Mouse (Mus musculus) spleen, adult 12 weeks (tissue): ENCODE data around the gene Cacna2d3.

Experiments
- DNase-seq: peaks from one replicate; pipeline ENCODE4 v3.0.0; 2022; ENCODE audit warnings: low spot score

Cacna2d3 gene

DNA sequence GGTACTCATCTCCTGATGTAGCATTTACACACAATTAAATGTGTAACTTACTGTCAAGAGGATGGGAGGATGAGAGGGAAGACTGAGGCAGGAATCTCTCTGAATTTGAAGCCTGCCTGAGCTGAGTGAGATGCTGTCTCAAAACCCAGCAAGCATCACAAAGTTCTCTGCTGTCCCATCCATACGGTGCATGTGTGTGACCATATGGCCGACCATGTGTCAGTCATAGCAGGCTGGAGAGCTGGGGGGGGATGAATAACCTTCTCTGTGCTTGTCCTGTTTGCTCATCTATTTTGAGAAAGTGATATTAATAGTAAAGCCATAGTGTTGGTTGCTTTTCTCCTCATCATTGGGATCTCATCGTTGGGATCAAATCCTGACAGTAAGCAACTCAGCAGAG, 708.5 kb downstream of the Cacna2d3 start:
- no peak for DNase-seq

DNA sequence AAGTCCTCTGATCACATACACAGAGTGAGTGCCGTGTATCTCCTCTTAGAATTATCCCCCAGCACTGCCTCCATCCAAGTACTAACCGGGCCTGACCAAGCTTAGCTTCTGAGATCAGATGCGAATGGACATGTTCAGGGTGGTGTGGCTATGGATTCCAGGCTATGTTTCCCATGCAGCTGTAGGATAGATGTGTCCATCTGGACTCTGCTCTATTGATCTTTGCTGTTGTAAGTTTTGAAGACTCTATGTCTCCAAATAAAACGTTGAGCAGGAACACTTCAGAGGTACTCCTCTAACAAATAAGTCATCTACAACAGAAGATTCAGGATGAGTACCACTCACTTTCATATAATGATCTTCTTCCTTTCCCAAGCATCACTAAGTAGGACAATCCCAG, 712.0 kb downstream of the Cacna2d3 start:
- DNase-seq: no peak

DNA sequence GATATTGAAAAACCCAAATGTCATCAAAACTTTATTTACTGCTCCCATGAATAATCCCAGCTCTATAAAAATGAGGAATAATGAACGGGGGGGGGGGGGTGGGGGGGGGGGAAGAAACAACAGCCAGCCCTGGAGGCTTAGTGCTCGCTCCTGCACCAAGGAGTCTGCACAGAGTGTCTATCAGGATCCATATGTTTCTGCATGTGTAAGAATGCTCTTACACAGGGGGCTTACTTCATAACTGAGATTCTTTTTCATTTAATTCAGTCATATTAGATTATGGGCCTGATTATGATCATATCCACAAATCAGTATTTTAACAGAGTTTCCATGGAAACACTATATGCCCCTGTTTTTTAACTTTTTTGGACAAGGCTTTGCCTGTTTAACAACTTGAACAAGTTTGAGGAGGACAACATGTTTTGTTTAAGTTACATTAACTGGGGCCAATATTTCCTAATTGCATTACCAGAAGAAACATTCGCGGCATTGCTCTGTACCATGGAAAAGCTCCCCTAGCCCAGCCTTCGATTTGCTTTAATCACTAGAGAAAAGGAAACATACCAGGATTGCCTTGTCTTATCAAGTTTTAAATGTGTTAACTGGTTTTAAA, 716.3 kb downstream of the Cacna2d3 start:
- DNase-seq: no peak

DNA sequence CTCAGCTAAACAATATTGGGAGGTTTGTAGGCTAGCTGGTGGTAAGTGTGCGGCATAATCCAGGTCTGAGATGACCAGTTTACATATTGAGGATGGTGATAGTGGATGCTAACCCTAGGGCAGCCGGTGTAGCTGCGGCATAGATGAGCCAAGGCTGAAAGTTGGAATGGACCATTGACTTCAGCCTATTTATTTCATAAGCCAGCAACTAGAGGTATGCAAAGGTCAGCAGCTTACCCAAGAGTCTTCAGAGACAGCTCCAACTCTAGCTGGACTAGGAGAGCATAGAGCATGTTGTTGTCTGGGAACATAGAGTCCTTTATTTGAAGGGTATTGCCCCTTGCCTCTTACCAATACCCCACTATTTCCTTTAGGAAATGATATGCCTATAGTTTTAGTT, 725.1 kb downstream of the Cacna2d3 start:
- no peak for DNase-seq

DNA sequence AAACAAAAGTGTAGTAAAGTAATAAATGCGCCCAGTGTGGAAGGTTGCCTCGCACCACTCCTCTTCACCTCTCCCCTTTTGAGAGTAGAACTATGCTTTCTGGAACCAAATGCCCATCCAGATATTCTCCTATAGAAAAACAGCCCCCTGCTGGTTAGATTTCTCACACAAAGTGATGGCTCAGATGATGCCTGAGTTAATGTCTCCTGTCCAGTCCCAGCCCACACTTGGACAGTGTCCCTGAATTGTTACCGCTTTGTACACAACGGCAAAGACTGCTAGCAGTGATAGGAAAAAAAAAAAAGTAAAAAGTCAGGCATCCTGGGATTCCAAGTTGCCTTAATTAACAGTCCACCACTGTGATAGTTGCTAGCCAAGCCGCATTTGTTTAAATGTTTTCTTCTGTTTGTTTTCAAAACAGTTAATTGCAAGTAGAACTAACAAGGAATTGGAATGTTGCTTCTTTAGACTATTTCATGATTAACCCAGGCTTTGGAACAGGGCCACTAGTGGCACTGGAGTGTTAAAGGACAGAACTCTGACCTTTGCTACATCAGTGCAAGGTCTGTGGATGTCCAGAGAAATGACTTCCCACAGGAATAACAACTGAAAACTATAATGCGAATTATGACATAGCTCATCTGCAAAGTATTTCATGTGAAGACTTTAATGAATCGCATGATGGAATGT, 733.3 kb downstream of the Cacna2d3 start:
- no peak for DNase-seq

DNA sequence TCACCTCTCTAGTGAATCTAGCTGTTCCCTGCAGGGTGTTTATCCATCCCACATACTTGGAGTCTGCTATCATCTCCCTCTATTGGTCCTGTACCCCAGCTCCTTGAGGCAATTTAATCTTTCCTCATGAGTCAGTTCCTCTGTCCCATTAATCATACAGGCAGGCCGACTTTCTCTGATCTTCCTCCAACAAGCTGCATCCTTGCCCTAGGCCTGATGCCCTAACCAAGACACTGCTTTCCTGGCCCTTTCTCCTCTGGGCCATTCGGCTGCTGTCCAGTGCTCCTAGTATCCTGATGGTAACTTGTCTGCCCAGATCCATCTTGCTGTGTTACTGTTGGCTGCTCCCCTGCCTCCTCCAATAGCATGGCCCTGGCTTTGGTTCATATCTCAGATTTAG, 737.4 kb downstream of the Cacna2d3 start:
- DNase-seq: no peak

DNA sequence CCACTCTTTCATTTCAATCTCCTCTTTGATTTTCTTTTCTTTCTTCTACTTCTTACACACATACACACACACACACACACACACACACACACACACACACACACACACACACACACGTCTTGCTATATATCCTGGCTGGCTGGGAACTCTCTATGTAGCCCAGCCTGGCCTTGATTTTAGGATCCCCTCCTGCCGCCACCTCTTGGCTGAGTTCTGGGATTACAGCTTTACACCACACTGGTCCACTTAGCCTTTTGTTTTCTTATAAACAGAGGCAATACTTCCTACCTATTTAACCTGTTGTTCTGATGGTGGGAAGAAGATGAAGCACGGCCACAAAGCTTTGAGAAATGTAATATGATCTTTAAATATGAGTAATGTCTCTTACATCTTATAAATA, 741.2 kb downstream of the Cacna2d3 start:
- no peak for DNase-seq

DNA sequence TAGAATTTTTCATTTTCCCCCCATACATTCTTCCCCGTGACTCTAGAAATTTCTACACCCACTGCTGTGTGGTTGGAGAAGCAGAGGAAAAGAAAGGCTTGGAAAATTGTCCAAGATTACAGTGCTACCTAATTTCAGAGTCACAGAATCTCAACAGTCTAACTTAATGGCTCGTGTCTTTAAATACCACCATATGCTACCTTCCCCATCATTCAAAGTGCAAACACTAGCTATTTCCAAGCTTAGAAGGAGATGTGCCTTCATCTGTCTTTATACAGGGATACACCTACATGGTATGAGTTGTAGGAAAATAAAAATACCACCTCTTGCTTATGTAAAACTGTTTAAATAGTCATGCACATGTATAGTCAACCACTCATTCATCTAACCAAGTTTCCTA, 742.4 kb downstream of the Cacna2d3 start:
- DNase-seq: no peak

DNA sequence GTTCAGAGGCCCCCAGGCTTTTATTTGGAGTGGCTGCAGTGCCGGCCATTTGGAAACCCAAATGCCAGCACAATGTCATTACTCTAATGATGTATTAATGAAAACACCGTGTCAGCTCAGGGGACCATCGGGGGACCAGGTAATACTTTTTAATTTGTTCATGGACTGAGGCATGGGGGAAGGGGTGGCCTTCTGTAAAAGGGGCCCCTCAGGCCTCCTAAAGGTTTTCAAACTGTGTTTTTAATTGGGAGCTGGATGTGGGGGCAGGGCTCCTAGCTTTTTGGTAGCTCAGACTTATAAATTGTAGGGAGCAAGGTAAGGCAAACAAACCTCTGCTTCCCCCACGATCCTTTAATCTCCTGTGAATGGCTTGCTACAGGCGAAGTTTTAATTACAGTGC, 749.0 kb downstream of the Cacna2d3 start:
- no peak for DNase-seq

DNA sequence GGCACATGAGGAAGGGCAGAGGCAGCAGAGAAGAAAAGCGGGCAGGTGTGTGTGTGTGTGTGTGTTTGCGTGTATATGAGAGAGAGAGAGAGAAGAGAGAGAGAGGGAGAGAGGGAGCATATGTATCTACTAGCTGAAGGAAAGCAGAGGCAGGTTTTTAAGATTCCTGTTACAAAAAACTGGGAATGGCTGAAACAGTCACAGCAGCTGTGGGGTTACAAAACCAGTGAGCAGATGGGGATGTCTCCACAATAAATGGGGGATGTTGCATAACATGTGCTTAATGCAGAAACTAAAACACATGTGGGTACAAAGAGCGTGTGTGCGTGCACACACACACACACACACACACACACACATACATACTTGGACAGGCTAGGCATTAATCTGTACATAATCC, 752.4 kb downstream of the Cacna2d3 start:
- no peak for DNase-seq

DNA sequence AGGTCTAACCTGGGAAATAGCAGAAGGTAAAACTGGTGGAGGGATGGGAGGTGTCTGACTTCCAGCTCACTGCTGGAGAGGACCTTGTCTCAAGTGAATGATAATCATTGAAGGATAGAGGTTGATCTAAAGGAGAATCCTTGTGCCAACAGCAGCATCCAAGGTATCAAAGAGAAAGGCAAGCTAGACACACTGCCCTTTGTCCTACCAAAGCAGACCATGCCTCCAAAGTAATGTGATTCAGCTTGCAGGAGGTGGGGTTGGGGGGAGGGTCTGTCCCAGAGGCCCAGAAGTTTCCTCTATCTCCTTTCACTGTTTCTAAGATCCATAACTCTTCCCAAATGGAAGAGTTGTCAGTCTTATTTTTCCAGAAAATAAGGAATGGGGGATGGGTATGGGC, 754.8 kb downstream of the Cacna2d3 start:
- DNase-seq: no peak

DNA sequence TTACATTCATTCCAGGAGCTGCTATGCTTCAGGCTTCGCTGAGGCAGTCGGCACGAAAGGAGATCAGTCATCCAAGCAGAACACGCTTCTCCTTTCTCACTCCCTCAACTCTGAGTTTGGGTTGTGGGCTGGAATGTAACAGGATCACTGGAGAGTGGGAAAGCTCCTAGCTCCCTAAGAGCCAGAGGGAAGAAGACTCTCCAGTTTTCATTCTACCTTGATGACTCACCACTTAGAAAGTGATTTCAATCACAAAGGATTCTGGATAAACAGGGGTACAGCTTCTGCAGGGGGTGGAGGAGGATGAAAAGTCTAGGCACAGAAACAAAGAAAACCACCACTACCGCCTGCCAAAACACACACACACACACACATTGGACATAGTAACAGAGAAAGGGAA, 760.3 kb downstream of the Cacna2d3 start:
- no peak for DNase-seq

DNA sequence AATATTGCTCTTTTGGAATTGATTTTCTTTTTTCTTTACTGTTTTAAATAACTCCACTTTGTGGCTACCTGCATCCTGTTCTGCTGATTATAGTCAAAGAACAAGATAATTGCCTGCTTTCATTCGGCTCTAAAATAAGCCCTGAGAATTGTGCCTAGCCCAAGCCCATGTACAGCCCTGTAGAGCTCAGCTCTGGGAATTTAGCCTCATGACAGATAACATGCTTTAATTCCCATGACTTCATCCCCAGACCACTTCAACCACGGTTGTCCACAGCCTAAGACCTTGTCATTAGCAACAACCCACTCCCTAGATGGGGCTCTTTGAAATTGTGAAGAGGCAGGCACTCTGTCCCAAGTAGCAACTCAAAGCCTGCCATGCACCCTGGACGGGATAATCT, 762.6 kb downstream of the Cacna2d3 start:
- no peak for DNase-seq

DNA sequence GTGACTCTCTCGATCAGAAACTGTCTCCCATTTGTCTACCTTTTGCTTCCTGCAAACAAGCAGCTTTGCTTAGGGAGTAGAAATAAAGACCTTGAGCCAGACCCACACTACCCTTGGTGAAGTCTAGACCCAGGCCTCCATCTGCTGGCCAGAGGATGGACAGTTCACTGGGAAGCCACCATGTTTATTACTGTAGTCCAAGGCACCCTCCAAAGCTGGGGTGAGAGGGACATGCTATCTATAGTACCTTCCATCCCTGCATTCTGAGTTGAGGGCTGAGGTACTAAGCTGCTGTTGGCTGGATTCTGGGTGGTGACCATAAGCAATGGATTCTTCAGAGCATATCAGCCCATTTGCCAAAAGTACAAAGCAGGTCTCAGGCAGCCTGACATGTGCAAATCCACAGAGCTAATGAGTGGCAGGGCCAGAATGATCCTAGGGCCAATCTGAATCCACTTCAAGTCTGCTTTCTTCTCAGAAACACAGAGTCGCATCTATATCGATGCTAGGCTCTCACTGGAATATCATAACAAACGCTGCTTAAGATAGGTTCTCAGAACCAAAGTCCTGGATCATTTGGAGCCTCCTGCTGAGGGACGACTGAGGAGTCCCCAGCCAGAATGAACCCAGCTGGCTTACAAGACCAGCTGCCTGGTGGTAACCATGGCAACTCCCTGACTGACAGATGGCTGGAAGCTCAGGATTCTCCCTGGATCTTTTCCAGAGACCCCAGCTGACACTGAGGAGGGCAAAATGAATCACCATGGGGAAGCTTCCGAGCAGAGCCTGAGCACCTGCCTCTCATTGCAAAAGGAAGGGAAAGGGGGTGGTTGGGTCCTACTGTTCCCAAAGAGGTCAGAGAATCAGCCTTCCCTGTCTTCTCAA, 763.3 kb downstream of the Cacna2d3 start:
- DNase-seq: no peak

DNA sequence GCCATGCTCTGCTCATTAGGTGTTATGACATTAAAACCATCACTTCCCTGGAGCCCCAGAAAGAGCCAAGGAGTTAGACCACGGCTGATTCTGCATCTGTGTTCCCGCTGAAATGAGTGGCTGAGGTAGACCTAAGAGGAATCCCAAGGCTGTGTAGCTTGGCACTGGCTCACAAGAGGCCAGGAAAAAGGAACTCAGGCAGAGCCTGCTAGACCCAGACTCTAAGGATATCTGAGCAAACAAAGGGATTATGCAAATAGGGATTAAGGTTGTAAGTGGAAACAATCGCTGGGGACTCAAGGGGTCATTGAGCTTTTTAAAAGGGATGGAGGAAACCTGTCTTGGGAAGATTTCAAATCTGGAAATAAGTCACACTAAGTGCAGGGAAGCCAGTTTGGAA, 766.5 kb downstream of the Cacna2d3 start:
- no peak for DNase-seq

DNA sequence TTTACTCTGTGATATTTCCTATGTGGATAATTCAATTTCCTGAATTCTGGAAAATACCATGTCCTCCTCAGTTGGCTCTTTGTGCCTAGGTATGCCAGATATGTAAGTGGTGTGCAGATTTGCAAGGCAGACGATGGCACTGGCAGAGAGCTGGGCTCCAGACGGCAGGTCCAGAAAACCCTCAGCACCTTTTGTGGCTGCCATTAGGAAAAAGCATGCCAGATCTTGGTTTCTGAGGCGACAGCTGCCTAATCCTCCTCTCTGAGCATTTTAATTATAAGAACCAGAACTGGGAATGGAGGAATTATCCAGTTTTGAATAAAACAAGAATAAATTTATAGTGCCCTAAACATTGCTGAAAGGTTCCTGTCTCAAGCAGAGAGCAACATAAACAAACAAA, 767.1 kb downstream of the Cacna2d3 start:
- DNase-seq: no peak

DNA sequence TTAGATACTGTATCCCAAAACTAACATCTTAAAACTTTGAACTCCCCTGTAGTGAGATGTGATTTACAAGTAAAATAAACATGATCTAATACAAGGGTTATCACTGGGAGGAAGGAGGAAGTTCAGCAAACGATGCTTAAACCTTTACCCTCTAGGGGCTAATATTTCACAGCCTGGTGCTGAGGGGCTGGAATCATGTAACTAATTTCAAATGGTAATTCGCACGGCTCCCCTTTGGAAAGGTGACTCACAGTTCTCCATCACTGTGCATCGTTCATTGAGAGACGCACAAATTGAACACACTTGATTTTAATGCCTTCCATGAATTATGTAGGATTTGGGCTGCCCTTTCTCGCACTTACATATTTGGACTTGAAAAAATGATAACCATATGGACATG, 767.6 kb downstream of the Cacna2d3 start:
- no peak for DNase-seq

DNA sequence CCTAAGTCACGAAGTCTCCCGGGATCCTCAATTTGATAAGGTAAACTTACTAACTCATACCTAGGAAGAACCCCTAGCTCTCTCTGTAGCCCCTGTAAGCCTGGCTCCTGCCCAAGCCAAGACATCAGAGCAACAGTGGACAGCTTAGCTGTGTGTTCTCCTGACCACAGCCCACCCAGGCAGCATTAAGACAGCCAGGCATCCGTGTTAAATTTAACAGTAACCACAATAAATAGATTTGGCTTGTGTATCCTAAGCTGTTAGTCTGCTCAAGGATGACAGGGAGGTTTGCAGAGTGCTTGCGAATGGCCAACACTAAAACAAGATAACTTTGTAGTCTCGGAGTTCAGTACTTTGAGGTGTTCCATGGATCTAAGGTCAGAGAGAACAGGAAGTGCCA, 768.3 kb downstream of the Cacna2d3 start:
- no peak for DNase-seq

DNA sequence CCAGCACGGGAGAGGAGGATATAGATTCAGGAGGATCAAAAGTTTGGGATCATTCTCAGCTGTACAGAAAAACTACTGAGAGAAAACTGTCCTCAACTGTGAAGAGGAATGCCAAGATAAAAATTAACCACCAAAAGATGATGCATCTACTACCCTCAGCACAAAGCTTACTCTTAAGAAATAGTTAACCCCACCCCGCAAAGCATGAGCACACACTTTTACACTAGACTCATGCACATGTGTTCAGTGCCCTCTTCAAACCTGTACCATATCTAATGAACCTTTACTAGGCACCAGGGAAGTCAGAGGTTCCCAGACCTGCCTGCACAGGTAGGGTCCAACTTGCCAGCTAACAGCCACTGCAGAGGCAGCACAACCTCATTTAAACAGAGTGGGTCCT, 771.2 kb downstream of the Cacna2d3 start:
- no peak for DNase-seq

DNA sequence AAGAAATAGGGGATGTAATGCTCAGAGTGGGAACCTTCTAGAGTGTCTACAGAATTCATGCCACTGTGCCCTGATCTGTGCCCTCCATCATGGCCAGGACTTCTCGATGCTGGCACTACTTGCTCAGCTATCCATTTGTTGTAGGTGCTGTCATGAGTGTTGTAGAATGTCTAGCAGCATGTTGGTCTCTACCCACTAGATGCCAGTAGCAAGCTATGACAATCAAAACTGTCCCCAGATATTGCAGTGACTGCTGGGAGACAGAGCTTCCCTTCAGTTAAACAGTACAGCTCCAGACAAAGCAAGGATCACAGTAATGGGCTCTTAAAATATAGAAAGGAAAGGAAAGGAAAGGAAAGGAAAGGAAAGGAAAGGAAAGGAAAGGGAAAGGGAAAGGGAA, 771.9 kb downstream of the Cacna2d3 start:
- DNase-seq: no peak

DNA sequence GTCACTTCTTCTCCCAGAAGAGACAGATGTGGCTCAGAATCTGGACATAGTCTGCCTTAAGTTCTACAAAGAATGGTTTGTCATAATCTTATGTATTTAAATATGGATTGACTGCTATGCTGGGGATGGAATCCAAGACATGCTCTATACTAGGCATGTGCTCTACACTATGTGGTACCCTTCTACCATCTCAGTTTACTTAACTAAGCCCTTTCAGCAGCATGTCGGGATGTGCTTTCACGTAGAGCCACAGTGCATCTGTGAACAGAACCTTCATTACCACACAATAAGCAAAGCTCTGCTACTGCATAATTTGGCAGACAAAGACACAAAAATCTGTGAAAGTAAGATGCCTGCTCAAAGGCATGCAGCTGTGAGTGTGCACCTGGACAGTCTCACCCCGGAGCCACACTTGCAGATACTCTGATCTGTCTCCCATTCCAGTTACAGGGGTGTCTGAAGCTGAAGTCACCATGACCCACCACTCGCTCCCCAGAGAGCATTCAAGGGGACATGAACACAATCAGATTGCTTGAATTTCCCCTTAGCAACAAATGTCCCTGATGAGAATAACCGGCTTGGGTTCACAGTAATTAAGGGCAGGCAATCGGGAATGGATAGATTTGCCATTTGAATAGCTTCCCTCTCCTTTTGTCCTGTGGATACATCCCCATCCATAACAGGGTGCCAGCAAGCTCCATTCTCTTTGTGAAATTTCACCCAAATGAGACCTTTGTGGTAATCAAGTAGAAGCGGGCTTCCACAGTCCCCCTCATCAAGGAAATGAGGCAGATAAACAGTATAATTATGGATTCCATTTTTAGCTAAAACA, 773.4 kb downstream of the Cacna2d3 start:
- DNase-seq: no peak

DNA sequence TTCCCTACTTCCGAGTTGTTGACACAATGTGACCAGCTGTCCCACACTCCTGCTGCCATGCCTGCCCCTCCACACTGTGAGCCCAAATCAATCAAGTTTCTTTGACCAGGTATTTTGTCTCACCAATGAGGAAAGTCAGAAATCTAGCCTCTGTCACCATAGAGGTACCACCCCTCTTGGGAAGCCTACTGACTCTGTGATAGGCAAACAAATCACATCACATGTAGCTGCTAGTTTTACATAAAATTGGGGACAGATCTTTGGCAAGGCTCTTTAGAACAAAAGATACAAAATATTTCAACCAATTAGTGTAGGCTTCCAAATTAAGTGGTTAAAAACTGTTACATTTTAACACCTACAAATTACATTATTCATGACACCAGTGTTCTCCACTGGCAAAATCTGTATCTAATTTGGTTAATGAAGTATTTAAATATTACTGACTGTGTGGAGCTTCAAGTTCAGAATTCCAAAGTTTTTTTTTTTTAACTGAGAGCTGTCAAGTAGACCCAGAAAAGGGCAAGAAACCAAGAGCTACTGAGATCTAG, 788.8 kb downstream of the Cacna2d3 start:
- no peak for DNase-seq
